In genomic region chrX:11419162-11419631, GRCm38 (mm10) we compare ENCODE assay signal across 12 mouse cellular contexts.
A peak's percentile ranks its signal among the peaks of the same experiment; 100 is the strongest.
DNase-seq lines count a peak whose midpoint lies in the region; ATAC-seq and TF ChIP-seq lines count a peak whose summit lies in the region.
"Had no signal": no experiment of that assay in that cellular context is flagged by ENCODE, and none has a peak within 500 bp of the region (broad histone marks: within the 10 kb centered on the region; RNA-seq: fewer than 3 reads in every experiment).

No protein-coding gene starts in this region.

- H3K27ac ChIP-seq in heart, embryonic 11.5 days (ENCODE audit: low read depth, low read length): no peak overlapping the region
- H3K27ac ChIP-seq in lung, embryonic 14.5 days (ENCODE audit: low read depth): peak overlapping the region; percentile 48
- peak overlapping the region; percentile 58 to 67; a peak in 3 of 4 replicates for H3K27ac ChIP-seq in heart, embryonic 14.5 days (replicated peaks in 1 of 2; ENCODE audit: control insufficient read depth in 1 of 2, insufficient read depth in 1 of 2, low read depth in 2 of 2, low read length in 2 of 2)
- peak overlapping the region; percentile 2; the same call in 1 of the 2 replicates for H3K27ac ChIP-seq in limb, embryonic 15.5 days
- H3K27ac ChIP-seq: midbrain, embryonic 10.5 days had no signal

- no peak overlapping the region for H3K4me2 ChIP-seq in heart, embryonic 11.5 days
- H3K4me2 ChIP-seq in lung, embryonic 14.5 days: no peak overlapping the region
- H3K4me2 ChIP-seq in heart, embryonic 14.5 days (ENCODE audit: low read length): no peak overlapping the region
- no peak overlapping the region for H3K4me2 ChIP-seq in limb, embryonic 15.5 days

- no peak for TF ChIP-seq CTCF in lung, embryonic 14.5 days (IDR thresholded peaks at IDR 0.05; ENCODE audit: low read depth)

- WGBS in heart, embryonic 11.5 days (ENCODE audit: insufficient replicate concordance): 39% methylated on average over 5 of the region's 5 CpGs
- 34% methylated on average over 5 of the region's 5 CpGs for WGBS in lung, embryonic 14.5 days
- 38% methylated on average over 5 of the region's 5 CpGs for WGBS in heart, embryonic 14.5 days
- WGBS in limb, embryonic 15.5 days: 38% methylated on average over 5 of the region's 5 CpGs

- peaks cover 8% of the 10 kb centered on the region; the same call in 1 of the 2 replicates for H3K27me3 ChIP-seq in heart, embryonic 11.5 days (ENCODE audit: control insufficient read depth, insufficient read depth, low read length)
- no peaks in the 10 kb centered on the region for H3K27me3 ChIP-seq in lung, embryonic 14.5 days (ENCODE audit: insufficient read depth, low read length)
- no peaks in the 10 kb centered on the region for H3K27me3 ChIP-seq in heart, embryonic 14.5 days (ENCODE audit: control insufficient read depth, insufficient read depth, low read length)
- peaks cover 37% of the 10 kb centered on the region for H3K27me3 ChIP-seq in limb, embryonic 15.5 days

- H3K4me1 ChIP-seq in heart, embryonic 11.5 days (ENCODE audit: control insufficient read depth, insufficient read depth, low read length): no peaks in the 10 kb centered on the region
- H3K4me1 ChIP-seq in lung, embryonic 14.5 days (ENCODE audit: insufficient read depth): peaks cover 10% of the 10 kb centered on the region
- peaks cover 7 to 14% of the 10 kb centered on the region in 2 experiments; a peak in 3 of 4 replicates for H3K4me1 ChIP-seq in heart, embryonic 14.5 days (ENCODE audit: control insufficient read depth in 2 of 2, insufficient read depth in 2 of 2, low read length in 2 of 2)
- peaks cover 15% of the 10 kb centered on the region for H3K4me1 ChIP-seq in limb, embryonic 15.5 days

- H3K4me3 ChIP-seq in heart, embryonic 11.5 days (ENCODE audit: low read depth, low read length): no peak overlapping the region
- H3K4me3 ChIP-seq in lung, embryonic 14.5 days (ENCODE audit: low read depth, low read length): no peak overlapping the region
- H3K4me3 ChIP-seq in heart, embryonic 14.5 days (ENCODE audit: control insufficient read depth in 1 of 2, insufficient read depth in 1 of 2, low read depth in 1 of 2, low read length in 2 of 2): no peak overlapping the region
- no peak overlapping the region for H3K4me3 ChIP-seq in limb, embryonic 15.5 days
- H3K4me3 ChIP-seq: midbrain, embryonic 10.5 days had no signal

- peak; percentile 56; the same call in 1 of the 2 replicates for ATAC-seq in heart, embryonic 11.5 days (replicated peaks; ENCODE audit: insufficient number of reproducible peaks, low FRiP score, low TSS enrichment)
- ATAC-seq in lung, embryonic 14.5 days (ENCODE audit: insufficient read depth): peak; percentile 78
- peak; percentile 52 for ATAC-seq in heart, embryonic 14.5 days (ENCODE audit: insufficient number of reproducible peaks, insufficient read depth, low FRiP score, low read depth)
- no peak; the same call in 1 of the 2 replicates for ATAC-seq in limb, embryonic 15.5 days (ENCODE audit: insufficient number of reproducible peaks, low FRiP score, low TSS enrichment, low read depth)

- H3K36me3 ChIP-seq in heart, embryonic 11.5 days (ENCODE audit: control insufficient read depth, insufficient read depth, low read length): no peaks in the 10 kb centered on the region
- no peaks in the 10 kb centered on the region for H3K36me3 ChIP-seq in lung, embryonic 14.5 days (ENCODE audit: insufficient read depth)
- H3K36me3 ChIP-seq in heart, embryonic 14.5 days (ENCODE audit: control insufficient read depth, insufficient read depth, low read length): no peaks in the 10 kb centered on the region
- H3K36me3 ChIP-seq in limb, embryonic 15.5 days: no peaks in the 10 kb centered on the region
- H3K36me3 ChIP-seq: midbrain, embryonic 10.5 days had no signal

- no peak overlapping the region for H3K9ac ChIP-seq in heart, embryonic 11.5 days (ENCODE audit: low read depth, low read length)
- H3K9ac ChIP-seq in lung, embryonic 14.5 days: no peak overlapping the region
- H3K9ac ChIP-seq in heart, embryonic 14.5 days (ENCODE audit: low read length): no peak overlapping the region
- no peak overlapping the region for H3K9ac ChIP-seq in limb, embryonic 15.5 days

- no peak for DNase-seq in heart, adult 8-10 months (ENCODE audit: low spot score)
- peak; percentile 57 for DNase-seq in lung, embryonic 14.5 days
- no peak for DNase-seq in lung, postnatal 14 days
- DNase-seq in urinary bladder, adult 18-20 months (ENCODE audit: low spot score in 2 of 2): no peak
- no peak for DNase-seq in adrenal gland, postnatal 14 days
- DNase-seq: cerebellum, adult 18-20 months; right cerebral cortex, postnatal 25 days; thymus, postnatal 36 days had no signal

- no peaks in the 10 kb centered on the region for H3K9me3 ChIP-seq in heart, embryonic 11.5 days (replicated peaks; ENCODE audit: control insufficient read depth, low read length)
- no peaks in the 10 kb centered on the region for H3K9me3 ChIP-seq in lung, embryonic 14.5 days (ENCODE audit: low read depth, low read length)
- no peaks in the 10 kb centered on the region for H3K9me3 ChIP-seq in heart, embryonic 14.5 days (ENCODE audit: control insufficient read depth, low read length)
- H3K9me3 ChIP-seq in limb, embryonic 15.5 days: no peaks in the 10 kb centered on the region
- H3K9me3 ChIP-seq: midbrain, embryonic 10.5 days had no signal
